Mouse (Mus musculus) olfactory bulb, adult 2 months (tissue): Measurements from ENCODE around the gene Pgrmc2.

Experiments
- CTCF ChIP-seq: fragments of 200-500 bp; IDR thresholded peaks from 2 replicates; pipeline ENCODE4 v1.5.1; 2012; ENCODE audit warnings: low read depth, mild to moderate bottlenecking, low read length, moderate library complexity; ENCODE audit not compliant: insufficient read depth
- POLR2A ChIP-seq: fragments of 200-500 bp; IDR thresholded peaks from 2 replicates; pipeline ENCODE4 v1.6.1; 2012; ENCODE audit warnings: mild to moderate bottlenecking, low read depth, low read length, moderate library complexity; ENCODE audit not compliant: insufficient read depth

DNA sequence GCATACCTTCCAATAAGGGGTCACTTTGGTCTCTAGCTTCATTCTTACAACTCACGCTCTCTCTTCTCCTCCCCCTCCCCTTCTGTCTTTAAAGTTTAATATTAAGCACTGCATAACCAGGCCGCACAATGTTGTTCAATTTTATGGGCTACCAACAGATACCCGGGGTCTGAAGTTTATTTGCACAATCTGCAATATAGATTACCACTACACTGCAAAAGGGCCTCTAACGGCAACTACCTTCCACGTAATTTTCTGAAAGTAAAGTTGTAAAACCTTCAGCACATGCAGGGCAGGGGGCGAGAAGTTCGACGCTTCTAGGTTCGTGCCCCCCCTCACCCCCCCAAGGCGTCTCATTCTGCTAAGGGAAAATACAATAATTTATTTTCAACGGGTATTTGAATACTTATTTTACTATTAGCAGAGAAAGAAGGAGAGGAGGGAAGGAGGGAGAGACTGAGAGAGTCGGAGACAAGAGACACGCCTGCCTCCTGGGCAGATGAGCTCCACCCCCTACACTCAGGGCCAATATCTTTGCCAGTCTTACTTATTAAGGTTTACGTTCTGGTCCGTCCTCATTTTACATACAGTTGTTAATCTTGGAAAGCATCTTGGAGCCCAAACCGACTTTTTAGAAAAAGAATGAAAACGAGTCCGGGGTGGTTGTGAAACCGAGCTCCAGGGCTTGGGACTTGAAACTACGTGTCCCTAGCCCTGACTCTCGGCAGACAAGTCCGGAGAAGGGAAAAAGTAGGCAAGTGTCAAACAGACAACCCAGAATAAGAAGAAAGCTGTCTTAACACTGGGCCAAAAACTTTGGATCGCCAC, 1.2 kb downstream of the Pgrmc2 start:
- TF ChIP-seq POLR2A: no peak
- no peak for TF ChIP-seq CTCF
